Mouse (Mus musculus): ENCODE results near the gene Wls. TPM values are rescaled to one million over a fixed set of nuclear protein-coding genes. Genes with fewer than 3 reads are reported as not detected.
A peak's percentile ranks its signal among the peaks of the same experiment; 100 is the strongest.

Wls gene
- 10 to 100 TPM; 21.3 to 25.4 TPM for total RNA-seq (2021)
- long read RNA-seq, transcript Wls-201 (12 exons, 3,559 nt) = major isoform, 12 of 18 reads
- long read RNA-seq, partial matches to known transcripts = 2 of 18 reads
- long read RNA-seq, other reads (novel, unspliced or antisense) = 2 of 18 reads

DNA sequence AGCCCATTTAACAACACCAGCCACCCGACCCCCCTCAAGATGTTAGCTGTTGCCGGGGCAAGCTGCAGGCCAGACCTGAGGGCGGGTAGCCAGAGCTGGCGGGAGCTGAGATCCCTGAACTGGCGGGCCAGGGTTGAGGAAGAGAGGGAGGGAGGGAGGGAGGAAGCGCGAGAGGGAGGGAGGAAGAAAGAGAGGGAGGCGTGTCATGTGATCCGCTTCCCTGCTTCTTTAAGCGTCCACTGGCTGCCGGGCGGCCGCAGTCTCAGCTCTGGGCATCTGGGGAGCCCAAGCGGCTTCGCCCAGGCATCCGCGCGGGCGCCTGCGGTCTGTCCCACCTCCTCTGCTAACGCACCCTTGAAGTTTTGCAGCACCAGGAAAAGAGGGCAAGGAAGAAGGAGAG lies at the start of gene Wls:
Wls (plus strand) TSS at position 192 of the 400 bp plus-strand sequence.
- peak; percentile 25 to 66 for DNase-seq (ENCODE audit: low spot score in 2 of 2)

DNA sequence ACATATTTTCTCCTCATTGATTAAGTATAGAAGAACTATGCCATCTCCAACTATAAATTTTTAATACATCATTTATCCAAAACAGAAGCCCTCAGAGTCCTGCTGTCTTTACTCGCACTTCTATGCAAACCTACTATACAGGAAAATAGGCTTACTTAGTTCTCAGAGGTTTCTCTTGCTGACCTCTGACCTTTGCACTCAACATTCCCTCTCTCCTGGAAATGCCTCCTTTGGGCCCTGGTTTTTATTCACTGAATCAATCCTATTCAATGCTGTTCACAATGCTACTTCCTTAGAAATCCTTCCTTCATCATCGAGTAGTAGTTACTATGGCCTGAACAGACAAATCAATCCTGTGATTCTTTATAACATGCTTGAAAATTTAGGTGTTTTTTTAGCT lies 49.7 kb upstream of the Wls start:
- DNase-seq (ENCODE audit: low spot score in 2 of 2) = no peak

DNA sequence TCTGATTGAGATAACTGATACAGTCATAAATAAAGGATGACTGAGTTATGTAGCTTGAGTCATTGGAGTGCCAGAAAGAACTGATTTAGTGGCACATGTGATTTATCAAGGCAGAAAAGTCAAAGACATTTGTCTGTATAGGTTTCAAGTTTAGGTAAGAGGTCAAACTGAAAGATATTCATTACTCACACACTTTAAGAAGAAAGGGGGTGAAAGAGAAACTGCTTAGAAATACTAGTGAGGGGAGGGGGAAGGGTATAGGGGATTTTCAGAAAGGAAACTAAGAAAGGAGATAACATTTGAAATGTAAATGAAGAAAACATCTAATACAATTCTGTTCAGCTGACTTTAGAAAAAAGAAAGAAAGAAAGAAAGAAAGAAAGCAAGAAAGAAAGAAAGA lies 7.9 kb upstream of the Wls start:
- DNase-seq (ENCODE audit: low spot score in 2 of 2) = no peak

DNA sequence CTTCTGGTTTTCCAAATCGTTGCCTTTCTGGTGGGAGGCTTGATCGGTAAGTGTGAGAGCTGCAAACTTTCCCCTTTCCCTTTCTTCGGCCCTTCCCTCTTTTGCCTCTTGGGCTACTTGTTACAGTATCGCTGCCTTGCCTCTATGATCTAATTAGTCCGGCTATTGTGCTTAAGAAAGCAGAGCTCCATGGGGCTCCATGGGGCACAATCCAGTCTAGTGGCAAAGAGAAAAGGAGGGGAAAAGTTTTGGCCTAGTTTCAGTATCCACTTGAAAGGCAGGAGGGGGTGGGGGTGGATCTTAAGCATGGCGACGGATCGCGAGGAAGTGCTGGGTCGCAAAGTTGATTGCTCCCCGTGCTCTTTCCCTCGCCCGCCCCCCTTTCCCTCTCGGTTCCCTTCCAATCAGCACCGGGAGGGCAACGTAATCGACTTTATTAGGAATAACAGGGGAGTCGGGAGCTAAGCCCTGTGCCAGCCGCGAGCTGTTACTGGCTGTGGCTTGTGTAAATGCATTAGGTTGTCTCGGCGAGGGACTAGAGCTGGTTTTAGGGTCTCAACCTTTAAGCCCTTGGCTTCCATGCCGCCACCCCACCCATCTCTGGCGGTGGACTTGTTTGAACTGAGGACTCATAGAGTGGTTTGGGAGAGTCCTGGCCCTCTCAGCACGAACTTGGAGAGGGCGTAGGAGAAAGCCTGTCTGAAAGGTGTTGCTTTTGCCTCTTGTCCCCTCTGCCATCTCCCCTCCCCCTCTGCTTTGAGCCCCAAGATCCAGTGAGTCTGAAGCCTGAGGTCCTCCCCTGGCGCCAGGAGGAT lies 737 bp downstream of the Wls start:
- peak; percentile 9 to 42 for DNase-seq (ENCODE audit: low spot score in 2 of 2)

DNA sequence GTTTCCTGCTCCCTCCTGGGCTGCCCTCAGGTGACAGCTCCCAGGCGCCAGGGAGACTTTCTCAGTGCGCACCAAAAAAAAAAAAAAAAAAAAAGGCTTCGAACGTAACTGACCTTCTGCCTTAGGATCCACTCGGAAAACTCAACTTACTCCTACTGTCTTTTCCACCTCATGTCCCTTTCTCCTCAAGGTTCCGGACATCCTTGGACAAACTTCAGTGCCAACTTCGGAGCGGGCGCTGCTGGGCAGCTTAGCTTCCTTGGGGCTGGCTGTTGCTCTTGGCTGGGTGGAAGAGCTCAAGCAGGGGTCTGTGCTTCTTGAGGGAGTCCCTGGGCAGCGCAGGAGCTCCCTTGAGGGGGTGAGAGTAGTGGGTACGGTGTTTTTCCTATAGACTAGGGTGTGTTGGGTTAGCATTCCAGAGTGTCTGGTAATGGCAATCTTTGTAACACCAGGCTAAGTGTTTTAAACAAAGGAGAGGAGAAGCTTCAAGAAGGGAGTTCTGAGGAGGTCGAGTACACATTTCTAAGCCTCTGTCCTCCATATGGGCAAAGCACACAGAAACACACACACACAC lies 1.4 kb downstream of the Wls start:
- DNase-seq (ENCODE audit: low spot score in 2 of 2) = no peak

DNA sequence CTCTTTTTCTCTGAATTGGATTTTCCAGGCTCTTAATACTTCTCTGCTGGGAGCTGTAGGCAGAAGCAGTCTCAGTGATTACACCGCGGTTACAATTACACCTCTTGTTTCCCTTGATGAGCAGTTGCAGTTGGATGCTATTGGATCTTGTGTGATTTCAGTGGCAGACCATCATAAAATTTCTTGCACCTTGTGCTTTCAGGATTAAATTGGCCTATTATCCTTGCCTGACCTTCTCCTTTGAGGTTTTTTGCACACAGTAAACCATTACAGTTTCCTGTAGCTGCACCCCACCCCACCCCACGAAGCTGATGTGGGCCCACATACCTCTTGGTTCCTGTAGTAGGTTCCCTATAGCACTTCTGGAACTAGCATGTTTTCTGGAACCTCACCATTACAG lies 2.0 kb downstream of the Wls start:
- DNase-seq (ENCODE audit: low spot score in 2 of 2) = peak in 1 of 2 experiments; percentile 8

DNA sequence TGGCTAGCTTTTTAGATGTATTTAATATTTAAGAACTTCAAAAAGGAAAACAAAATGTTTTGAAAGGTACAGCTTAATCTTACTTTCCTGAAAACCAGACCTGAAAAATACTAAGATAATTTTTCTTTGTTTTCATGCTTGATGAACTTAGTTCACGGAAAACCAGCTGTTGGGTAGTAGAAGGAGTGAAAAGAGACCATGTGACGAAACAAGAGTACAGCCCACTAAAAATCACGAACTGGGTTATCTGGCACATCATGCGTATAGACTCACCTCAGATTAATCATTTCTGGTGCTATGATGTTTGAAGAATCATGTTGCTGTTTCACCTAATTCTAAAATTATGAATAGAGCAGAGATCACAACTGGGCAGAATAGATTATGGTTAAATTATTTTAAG lies 3.7 kb downstream of the Wls start:
- no peak for DNase-seq (ENCODE audit: low spot score in 2 of 2)

DNA sequence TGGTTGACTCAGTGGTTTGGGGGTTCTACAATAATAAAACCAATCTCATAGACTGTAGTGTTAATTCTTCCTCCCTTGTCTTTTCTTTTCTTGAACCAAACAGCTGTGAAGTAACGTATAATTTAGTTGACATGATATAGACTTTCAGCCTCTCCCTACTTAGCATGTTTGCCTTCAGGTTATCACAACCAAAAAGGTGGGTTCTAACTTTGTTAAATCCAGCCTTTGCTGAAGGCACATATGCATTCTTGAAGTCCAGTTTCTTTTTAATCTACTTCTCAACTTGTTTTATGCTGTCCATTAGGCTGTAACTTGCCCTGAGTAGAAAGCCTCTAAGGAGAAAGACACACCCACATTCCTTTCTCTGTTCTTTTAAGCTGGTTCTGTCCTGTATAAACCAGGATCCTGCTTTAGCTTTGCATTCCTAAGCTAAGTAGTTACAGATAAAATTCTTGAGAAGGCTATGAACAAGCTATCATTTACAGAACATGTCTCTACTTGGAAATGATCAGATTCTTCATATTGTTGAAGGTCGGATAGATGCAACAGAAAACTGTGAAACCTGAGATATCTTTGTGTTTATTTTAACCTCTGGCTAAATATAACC lies 8.0 kb downstream of the Wls start:
- DNase-seq (ENCODE audit: low spot score in 2 of 2) = no peak

DNA sequence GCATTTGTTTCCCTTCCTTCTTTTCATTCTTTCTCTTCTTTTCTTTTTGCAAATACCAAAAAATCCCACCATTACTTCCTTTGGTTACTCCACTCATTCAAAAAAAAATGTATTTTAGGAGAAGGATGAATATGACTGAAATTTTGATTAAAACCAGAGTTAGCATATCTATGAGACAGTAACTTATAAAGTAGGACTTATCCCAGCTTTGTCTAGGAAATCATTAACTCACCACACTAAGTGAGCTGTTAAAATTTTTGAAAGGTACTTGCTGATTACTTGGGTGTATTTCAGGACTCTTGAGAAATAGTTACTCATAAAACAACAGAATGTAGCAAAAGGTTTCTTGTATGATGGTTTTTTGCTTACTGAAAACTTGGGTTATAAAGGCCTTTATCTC lies 8.7 kb downstream of the Wls start:
- DNase-seq (ENCODE audit: low spot score in 2 of 2) = no peak

DNA sequence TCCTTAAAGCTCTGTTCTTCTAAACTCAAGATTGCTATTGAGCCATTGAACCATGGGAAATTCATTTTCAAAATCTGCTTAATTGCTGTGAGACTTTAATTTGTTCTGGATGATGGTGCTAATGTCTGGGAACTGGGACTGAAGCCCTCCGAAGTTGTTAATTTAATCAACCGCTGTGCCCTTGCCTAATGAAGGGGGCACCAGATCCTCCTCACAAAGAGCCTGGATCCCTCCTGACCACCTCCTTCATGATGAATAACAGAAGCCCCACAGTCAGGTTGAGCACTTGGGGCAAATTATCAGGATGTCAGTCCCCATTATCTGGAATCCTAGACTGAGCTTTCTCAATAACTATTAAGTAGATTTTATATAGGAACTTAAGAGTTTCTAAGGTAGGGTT lies 12.0 kb downstream of the Wls start:
- no peak for DNase-seq (ENCODE audit: low spot score in 2 of 2)

DNA sequence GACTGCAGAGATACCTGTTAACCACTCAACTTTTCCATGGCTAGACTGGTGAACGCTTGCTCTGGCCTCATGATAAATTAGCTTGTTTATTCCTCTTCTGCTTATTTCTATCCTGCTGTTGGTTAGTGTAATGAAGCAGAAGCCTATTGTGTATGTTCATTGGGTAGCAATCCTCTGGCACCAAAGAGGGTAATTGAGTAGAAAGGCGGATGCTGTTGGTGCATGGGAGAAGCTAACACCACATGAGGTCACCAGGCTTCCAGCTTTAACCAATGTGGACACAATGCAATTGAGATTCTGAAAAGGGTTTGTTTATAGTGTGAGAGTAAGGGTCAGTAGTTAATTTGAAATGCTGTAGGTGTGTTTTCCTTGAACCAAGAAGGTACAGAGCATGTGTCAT lies 12.5 kb downstream of the Wls start:
- no peak for DNase-seq (ENCODE audit: low spot score in 2 of 2)

DNA sequence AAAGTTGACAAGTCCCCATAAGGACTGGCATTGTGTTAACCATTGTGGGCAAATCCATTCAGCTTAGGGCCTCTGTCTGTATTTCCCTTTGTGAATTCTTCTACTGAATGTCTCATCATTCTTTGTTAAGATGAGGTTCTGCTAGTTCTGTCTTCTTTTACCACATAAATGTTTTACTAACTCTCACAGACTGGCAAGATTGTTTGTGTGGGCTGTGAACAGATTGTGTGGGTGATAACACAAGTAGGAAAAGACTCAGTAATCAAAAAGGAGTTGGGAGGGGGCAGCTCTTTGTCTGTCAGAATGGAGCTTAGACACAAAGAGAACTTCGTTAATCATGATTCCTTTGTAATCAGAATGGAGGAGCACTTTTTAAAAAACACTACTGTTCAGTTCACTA lies 17.6 kb downstream of the Wls start:
- DNase-seq (ENCODE audit: low spot score in 2 of 2) = peak; percentile 26 to 65

DNA sequence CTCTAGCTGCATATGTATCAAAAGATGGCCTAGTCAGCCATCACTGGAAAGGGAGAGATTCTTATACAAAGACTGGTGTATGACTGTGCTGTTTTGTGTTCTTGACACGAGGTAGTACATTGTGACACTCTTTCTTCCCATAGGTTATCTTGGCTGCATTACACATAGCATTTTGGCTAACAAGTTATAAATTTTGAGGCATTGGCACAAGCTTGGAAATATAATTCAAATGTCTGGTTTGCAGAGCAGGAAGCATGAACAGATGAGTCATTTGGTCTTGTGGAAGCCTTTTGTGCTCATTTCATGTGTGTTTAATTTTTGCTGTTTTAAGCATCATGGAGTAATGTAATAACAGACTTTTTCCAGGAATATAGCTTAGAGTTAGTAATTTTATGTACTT lies 26.2 kb downstream of the Wls start:
- no peak for DNase-seq (ENCODE audit: low spot score in 2 of 2)

DNA sequence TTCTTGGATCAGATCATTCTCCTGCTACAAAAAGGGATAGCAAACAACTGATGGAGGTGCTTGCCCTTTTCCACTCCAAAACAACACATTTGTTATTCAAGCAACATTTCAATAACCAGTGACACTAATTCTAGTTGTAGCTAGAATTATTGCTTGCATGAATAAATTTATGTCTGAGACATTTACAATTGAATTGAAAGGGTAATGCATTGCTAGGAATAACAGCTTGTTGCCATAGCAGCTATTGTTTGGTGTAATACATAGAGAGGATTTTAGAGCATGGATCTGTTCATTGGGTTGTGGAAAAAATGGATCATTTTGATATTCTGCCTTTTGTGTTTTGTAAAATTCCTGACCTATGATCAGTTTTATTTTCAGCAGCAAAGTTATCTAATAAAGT lies 39.5 kb downstream of the Wls start:
- peak in 1 of 2 experiments; percentile 12 for DNase-seq (ENCODE audit: low spot score in 2 of 2)

DNA sequence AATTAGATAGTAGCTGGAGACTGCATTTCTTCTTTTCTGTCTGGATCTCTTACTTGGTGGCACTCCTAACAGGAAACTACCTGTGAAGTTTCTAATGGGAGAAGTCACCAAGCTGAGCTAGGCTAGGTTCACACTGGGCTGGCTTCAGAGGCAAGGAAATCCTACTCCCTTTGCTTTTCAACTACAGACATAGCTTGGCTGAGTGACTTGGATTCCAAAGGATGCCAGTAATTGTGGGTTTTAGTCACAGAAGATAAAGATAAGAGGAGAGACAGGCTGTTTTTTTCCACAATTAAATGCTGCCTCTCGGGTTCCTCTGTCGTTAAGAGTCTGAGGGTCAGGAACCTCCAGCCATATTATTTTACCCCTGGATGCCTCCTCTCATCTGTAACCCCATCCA lies 43.9 kb downstream of the Wls start:
- no peak for DNase-seq (ENCODE audit: low spot score in 2 of 2)

DNA sequence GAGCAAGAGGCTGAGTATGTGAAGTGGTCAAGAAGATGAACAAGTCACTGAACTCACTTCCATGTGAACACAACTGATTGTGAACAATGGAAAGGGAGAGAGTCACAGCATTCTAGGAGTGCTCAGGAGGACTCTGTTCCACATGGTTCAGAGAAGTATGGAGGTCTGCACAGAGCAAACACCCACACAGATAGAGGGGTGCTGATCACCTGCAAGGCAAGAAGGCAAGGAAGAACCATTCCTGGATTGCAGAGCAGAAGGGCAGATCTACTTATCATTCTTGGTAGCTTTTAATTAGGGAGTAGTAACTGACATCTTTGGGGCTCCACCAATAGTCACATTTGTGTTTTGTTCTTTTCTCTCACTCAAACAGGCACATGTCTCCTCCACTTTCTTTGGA lies 45.3 kb downstream of the Wls start:
- no peak for DNase-seq (ENCODE audit: low spot score in 2 of 2)

DNA sequence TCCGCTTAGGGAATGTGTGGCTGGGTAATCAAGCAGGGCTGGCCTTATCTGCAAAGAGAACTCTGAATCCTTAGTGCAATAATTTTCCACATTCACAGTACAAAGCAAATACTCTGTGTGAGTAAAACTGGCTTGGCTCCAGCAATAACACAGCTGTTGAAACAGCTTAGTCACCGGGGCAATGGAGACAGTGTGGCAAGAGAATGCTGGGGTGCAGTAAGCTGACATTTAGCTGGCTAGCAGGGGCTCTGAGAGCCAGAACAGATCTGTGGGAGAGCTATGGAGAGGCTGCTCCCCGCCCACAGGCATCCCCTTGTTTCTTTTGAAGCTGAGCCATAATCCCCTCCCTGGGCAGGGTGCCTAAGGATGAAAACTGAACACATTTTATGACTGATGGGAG lies 45.8 kb downstream of the Wls start:
- peak; percentile 80 to 92 for DNase-seq (ENCODE audit: low spot score in 2 of 2)

DNA sequence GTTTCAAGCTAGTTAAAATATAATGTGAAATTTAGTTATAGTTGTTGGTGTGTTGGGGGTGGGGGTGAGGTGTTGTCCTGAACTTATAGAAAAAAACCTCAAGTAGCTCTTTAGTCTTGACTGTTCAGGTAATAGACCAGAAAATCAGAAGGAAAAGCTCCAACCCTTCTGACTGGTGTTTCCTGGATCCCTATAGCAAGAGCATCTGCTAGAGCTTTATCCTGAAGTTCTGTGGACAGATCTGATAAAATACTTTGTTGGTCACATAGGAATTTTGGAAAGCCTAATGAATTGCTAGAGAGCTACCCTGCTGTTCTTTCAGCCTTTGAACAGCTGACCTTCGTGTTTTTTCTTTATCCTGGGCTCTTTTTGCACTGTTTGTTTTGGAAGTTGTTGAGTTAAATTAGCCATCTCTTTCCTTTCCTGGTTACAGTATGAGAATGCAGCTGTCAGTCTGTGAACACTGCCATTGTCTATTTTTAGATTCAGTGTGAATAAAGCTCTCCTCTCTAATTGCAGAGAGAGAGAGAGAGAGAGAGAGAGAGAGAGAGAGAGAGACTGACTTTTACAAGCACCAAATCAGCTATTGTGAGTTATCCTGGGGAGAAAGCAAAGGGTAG lies 46.4 kb downstream of the Wls start:
- DNase-seq (ENCODE audit: low spot score in 2 of 2) = peak in 1 of 2 experiments; percentile 18

DNA sequence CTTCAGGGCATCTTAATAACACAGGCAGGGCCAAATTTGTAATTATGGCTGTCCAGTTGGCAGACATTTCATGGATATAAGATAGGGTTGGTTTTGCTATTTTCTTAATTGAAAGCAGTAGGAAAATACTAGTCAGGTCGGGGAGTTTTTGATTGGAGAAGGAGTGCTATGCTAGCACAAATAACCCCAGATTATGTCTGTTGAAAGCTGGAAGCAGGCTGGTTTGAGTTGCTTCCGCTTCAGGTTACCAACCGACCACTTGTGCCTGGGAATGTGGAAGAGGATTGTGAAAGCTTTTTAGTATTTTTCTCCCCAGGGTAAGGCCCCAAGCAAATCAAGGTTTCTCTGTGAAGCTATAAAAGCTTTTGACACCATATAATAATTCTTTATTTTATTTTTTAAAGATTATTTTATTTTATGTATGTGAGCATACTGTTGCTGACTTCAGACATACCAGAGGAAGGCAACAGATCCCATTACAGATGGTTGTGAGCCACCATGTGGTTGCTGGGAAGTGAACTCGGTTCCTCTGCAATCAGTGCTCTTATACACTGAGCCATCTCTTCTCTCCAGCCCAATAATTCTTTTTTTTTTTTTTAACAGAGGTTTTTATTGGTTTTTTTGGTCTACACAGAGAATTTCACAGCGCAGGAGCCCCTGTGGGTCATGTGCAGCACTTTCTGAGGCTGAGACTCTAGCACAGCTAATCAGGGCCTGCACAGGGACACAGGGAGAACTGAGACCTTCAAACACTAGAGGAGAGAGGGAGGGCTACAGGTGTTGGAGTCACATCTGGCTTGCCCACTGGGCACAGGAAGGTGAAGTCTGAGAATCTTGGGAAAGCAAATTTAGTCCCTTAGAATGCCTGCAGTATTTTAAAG lies 50.9 kb downstream of the Wls start:
- DNase-seq (ENCODE audit: low spot score in 2 of 2) = peak in 1 of 2 experiments; percentile 46

DNA sequence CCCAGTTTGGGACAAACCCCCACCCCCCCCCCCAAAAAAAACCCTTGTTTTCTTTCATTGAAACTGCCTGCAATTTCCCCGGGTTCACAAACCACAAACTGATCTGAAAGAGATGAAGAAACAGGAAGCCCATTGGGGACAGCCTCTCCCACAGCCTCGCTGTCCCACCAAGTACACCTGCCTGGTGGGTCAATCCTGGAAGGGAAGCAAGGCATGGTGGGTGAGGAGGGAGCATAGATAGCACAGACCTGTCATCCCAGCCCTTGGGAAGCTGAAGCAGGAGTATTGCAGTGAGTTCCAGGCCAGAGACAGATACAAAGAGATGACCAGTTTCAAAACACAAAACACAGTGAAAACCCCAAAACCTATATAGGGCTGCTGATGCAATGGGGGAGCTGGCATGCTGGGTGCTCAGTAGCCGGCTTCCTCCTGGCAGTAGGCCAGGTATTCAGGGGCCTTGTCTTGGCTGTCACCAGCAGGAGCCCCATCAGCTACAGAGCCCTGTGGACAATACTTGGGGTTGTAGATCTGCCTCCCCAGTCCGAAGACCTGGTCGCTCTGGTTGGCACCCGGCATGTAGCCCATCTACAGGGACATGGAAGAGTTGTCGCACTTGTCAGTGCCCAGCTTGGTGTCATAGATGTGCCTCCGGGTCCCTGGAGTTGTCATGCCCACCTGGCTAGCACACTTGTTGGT lies 51.7 kb downstream of the Wls start:
- no peak for DNase-seq (ENCODE audit: low spot score in 2 of 2)

All from layer of hippocampus, adult 18-20 months (tissue).